Mouse (Mus musculus) bone marrow macrophage, adult 2 months (primary cell): ENCODE results near the gene Trim63.

Experiments
- CTCF ChIP-seq: IDR thresholded peaks from 2 replicates; pipeline ENCODE4 v1.5.1; 2012; ENCODE audit warnings: low read depth, mild to moderate bottlenecking, low read length, moderate library complexity
- POLR2A ChIP-seq: IDR thresholded peaks from 2 replicates; pipeline ENCODE4 v1.6.1; 2012; ENCODE audit warnings: mild to moderate bottlenecking, low read depth, low read length, borderline replicate concordance

- TF ChIP-seq CTCF (no peak), POLR2A (no peak)
Measured at GRCm38 (mm10) chr4:134328151-134328550, 13.2 kb downstream of the Trim63 start.
